Mouse (Mus musculus) kidney, postnatal 0 days (tissue): ENCODE results near the gene Pde4d. TPM values are rescaled to one million over a fixed set of nuclear protein-coding genes. Genes with fewer than 3 reads are reported as not detected.

Source experiments
- ATAC-seq: fragments of 200-750 bp; cut with Nextera tagmentation; replicated peaks from 2 replicates; pipeline ENCODE4 v1.8.0; 2017; ENCODE audit warnings: low read depth, moderate number of reproducible peaks, moderate TSS enrichment, moderate library complexity; ENCODE audit not compliant: low FRiP score
- DNase-seq: peaks from one replicate; pipeline ENCODE4 v3.0.0-alpha.2; 2016; ENCODE audit warnings: low spot score
- H3K27ac ChIP-seq: fragments of 300-500 bp; sonication (generic); 2 replicates; pipeline ENCODE4 v1.5.1; 2014; ENCODE audit warnings: mild to moderate bottlenecking
- H3K27me3 ChIP-seq: fragments of 300-500 bp; sonication (generic); 2 replicates; pipeline ENCODE4 v1.6.1; 2014; ENCODE audit warnings: low read length, mixed read lengths; ENCODE audit not compliant: insufficient read depth
- H3K36me3 ChIP-seq: fragments of 300-500 bp; sonication (generic); 2 replicates; pipeline ENCODE4 v1.6.1; 2014; ENCODE audit warnings: low read length, mixed read lengths; ENCODE audit not compliant: insufficient read depth
- H3K4me1 ChIP-seq: fragments of 300-500 bp; sonication (generic); replicated peaks from 2 replicates; pipeline ENCODE4 v1.6.1; 2014; ENCODE audit warnings: antibody characterized with exemption, low read length, mixed read lengths; ENCODE audit not compliant: insufficient read depth
- H3K4me2 ChIP-seq: fragments of 300-500 bp; sonication (generic); 2 replicates; pipeline ENCODE4 v1.6.1; 2014; ENCODE audit warnings: mild to moderate bottlenecking, low read length, moderate library complexity, mixed read lengths
- H3K4me3 ChIP-seq: fragments of 300-500 bp; sonication (generic); replicated peaks from 2 replicates; pipeline ENCODE4 v1.5.1; 2014; ENCODE audit warnings: low read depth, low read length
- H3K9ac ChIP-seq: fragments of 300-500 bp; sonication (generic); 2 replicates; pipeline ENCODE4 v1.6.1; 2014; ENCODE audit warnings: low read depth, low read length
- H3K9me3 ChIP-seq: fragments of 300-500 bp; sonication (generic); replicated peaks from 2 replicates; pipeline ENCODE4 v1.6.1; 2016; ENCODE audit warnings: low read length, inconsistent platforms, mixed read lengths
- CTCF ChIP-seq: IDR thresholded peaks from 2 replicates; pipeline ENCODE4 v1.5.1; 2016; ENCODE audit warnings: antibody characterized with exemption, low read depth, mild to moderate bottlenecking, moderate library complexity
- WGBS: fragments of 180-500 bp; shearing (Covaris S2); extraction: QIAGEN DNeasy Blood & Tissue Kit; methylation state at CpG from one replicate; pipeline ENCODE4 v1.1.7; 2014; 5-methylcytosine and 5-hydroxymethylcytosine counted together
- polyA plus RNA-seq: library from polyadenylated mRNA; unstranded; fragments of >200 nt; fragmentation: Nextera tagmentation; extraction: Ambion mirVana; gene quantifications from 2 replicates; pipeline ENCODE4 v1.2.1, GENCODE M21; 2015

Pde4d gene
- polyA plus RNA-seq, 1 experiment from 2014 or later = 7.1 TPM

GRCm38 (mm10) chr13:108819846-108820408, 370.2 kb downstream of the Pde4d start:
- Histone ChIP-seq H3K36me3 (no peaks in the 10 kb centered on the region), H3K4me3 (no peak overlapping the region), H3K27me3 (no peaks in the 10 kb centered on the region), H3K9ac (no peak overlapping the region), H3K9me3 (no peaks in the 10 kb centered on the region), H3K4me2 (no peak overlapping the region), H3K4me1 (no peaks in the 10 kb centered on the region), H3K27ac (no peak overlapping the region)
- ATAC-seq (no peak), DNase-seq (no peak)
- 77% methylated on average over 6 of the region's 6 CpGs for WGBS
- no peak for TF ChIP-seq CTCF

GRCm38 (mm10) chr13:108820487-108820886, 370.7 kb downstream of the Pde4d start:
- 91% methylated on average over 2 of the region's 2 CpGs for WGBS
- Histone ChIP-seq H3K36me3 (no peaks in the 10 kb centered on the region), H3K9ac (no peak overlapping the region), H3K4me2 (no peak overlapping the region), H3K4me3 (no peak overlapping the region), H3K27ac (no peak overlapping the region), H3K27me3 (no peaks in the 10 kb centered on the region), H3K9me3 (no peaks in the 10 kb centered on the region), H3K4me1 (no peaks in the 10 kb centered on the region)
- no peak for TF ChIP-seq CTCF
- ATAC-seq (no peak), DNase-seq (no peak)

- ATAC-seq (no peak), DNase-seq (no peak)
- WGBS = 87% methylated on average over 7 of the region's 7 CpGs
- Histone ChIP-seq H3K4me1 (no peaks in the 10 kb centered on the region), H3K4me3 (no peak overlapping the region), H3K9me3 (no peaks in the 10 kb centered on the region), H3K4me2 (no peak overlapping the region), H3K9ac (no peak overlapping the region), H3K27me3 (no peaks in the 10 kb centered on the region), H3K36me3 (no peaks in the 10 kb centered on the region), H3K27ac (no peak overlapping the region)
- TF ChIP-seq CTCF = no peak
These were observed 371.5 kb downstream of the Pde4d start for GRCm38 (mm10) chr13:108821270-108821669.

DNA sequence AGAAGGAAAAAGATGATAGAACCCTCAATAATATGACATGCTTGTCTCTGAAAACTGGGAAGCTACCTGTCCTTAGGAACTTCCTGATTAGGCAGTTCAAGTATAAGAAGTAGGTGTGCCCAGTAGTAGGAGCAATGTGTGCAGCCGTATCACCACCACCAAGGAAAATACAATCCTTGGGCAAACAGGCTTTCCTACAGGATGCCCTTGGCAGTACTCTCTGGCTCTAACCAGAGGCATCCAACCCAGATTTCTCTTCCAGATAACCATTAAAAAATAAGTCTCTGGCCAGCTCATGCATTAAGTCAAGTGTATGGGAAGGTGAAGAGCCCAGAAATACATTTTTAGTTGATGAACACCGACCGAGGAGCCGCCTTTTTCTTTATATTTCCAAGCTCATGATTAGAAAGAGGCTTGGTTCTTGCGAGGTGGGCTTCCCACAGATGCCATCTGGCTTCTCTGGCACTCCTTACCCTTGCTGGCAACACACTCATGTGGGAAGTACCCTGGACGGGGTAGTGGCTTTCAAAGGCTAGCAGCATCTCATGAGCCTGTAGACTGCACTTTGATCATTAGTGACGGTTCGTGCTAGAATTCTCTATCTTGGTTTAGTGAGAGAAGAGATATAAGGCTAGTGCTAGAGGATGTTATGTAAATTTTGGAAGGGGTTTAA, 375.0 kb downstream of the Pde4d start:
- no peaks in the 10 kb centered on the region for H3K27me3 ChIP-seq
- H3K36me3 ChIP-seq = no peaks in the 10 kb centered on the region
- TF ChIP-seq CTCF = no peak
- H3K4me3 ChIP-seq = no peak overlapping the region
- H3K9me3 ChIP-seq = no peaks in the 10 kb centered on the region
- no peak overlapping the region for H3K4me2 ChIP-seq
- DNase-seq (no peak), ATAC-seq (no peak)
- WGBS = 89% methylated on average over 8 of the region's 8 CpGs
- no peak overlapping the region for H3K27ac ChIP-seq
- no peak overlapping the region for H3K9ac ChIP-seq
- no peaks in the 10 kb centered on the region for H3K4me1 ChIP-seq

- no peak overlapping the region for H3K27ac ChIP-seq
- H3K27me3 ChIP-seq = no peaks in the 10 kb centered on the region
- 90% methylated on average over 6 of the region's 6 CpGs for WGBS
These were observed 375.8 kb downstream of the Pde4d start for GRCm38 (mm10) chr13:108825501-108825900.

GRCm38 (mm10) chr13:108834197-108834596, 384.4 kb downstream of the Pde4d start:
- TF ChIP-seq CTCF = no peak

More at GRCm38 (mm10) chr13:108825501-108825900, 375.8 kb downstream of the Pde4d start:
- no peak for TF ChIP-seq CTCF
- H3K36me3 ChIP-seq = no peaks in the 10 kb centered on the region
- no peak for DNase-seq
- H3K4me2 ChIP-seq = no peak overlapping the region
- H3K9me3 ChIP-seq = no peaks in the 10 kb centered on the region
- no peaks in the 10 kb centered on the region for H3K4me1 ChIP-seq
- no peak overlapping the region for H3K4me3 ChIP-seq
- no peak for ATAC-seq
- H3K9ac ChIP-seq = no peak overlapping the region

More at GRCm38 (mm10) chr13:108834197-108834596, 384.4 kb downstream of the Pde4d start:
- Histone ChIP-seq H3K36me3 (no peaks in the 10 kb centered on the region), H3K4me2 (no peak overlapping the region), H3K27ac (no peak overlapping the region), H3K27me3 (no peaks in the 10 kb centered on the region), H3K4me1 (no peaks in the 10 kb centered on the region), H3K4me3 (no peak overlapping the region), H3K9ac (no peak overlapping the region), H3K9me3 (no peaks in the 10 kb centered on the region)
- 100% methylated on average over 1 of the region's 1 CpGs for WGBS
- ATAC-seq = no peak
- DNase-seq = no peak
